Mouse (Mus musculus) limb, embryonic 15.5 days (tissue): ENCODE data around the gene Ccdc102a. TPM values are rescaled to one million over a fixed set of nuclear protein-coding genes. Genes with fewer than 3 reads are reported as not detected.

Source experiments
- ATAC-seq: fragments of 200-750 bp; cut with Nextera tagmentation; 2 replicates; pipeline ENCODE4 v1.8.0; 2017; ENCODE audit warnings: low read depth, moderate TSS enrichment; ENCODE audit not compliant: insufficient number of reproducible peaks, low FRiP score, low TSS enrichment
- H3K27ac ChIP-seq: fragments of 300-500 bp; sonication (generic); 2 replicates; pipeline ENCODE4 v1.5.1; 2015; ENCODE audit warnings: moderate library complexity, mild to moderate bottlenecking, inconsistent platforms
- H3K27me3 ChIP-seq: fragments of 300-500 bp; sonication (generic); 2 replicates; pipeline ENCODE4 v1.6.1; 2015; ENCODE audit warnings: inconsistent platforms
- H3K36me3 ChIP-seq: fragments of 300-500 bp; sonication (generic); 2 replicates; pipeline ENCODE4 v1.6.1; 2015; ENCODE audit warnings: inconsistent platforms
- H3K4me1 ChIP-seq: fragments of 300-500 bp; sonication (generic); 2 replicates; pipeline ENCODE4 v1.6.1; 2015; ENCODE audit warnings: inconsistent platforms
- H3K4me2 ChIP-seq: fragments of 300-500 bp; sonication (generic); 2 replicates; pipeline ENCODE4 v1.6.1; 2015; ENCODE audit warnings: mild to moderate bottlenecking, inconsistent platforms
- H3K4me3 ChIP-seq: fragments of 300-500 bp; sonication (generic); 2 replicates; pipeline ENCODE4 v1.5.1; 2015; ENCODE audit warnings: mild to moderate bottlenecking, inconsistent platforms
- H3K9ac ChIP-seq: fragments of 300-500 bp; sonication (generic); 2 replicates; pipeline ENCODE4 v1.6.1; 2015; ENCODE audit warnings: inconsistent platforms
- H3K9me3 ChIP-seq: fragments of 300-500 bp; sonication (generic); 2 replicates; pipeline ENCODE4 v1.6.1; 2016; ENCODE audit warnings: inconsistent platforms
- WGBS: fragments of 180-500 bp; shearing (Covaris S2); methylation state at CpG from one replicate; pipeline ENCODE4 v1.1.7; 2015; 5-methylcytosine and 5-hydroxymethylcytosine counted together
- polyA plus RNA-seq: library from polyadenylated mRNA; unstranded; fragments of >200 nt; fragmentation: Nextera tagmentation; extraction: Ambion mirVana; gene quantifications from 2 replicates; pipeline ENCODE4 v1.2.1, GENCODE M21; 2015

Ccdc102a gene
- polyA plus RNA-seq, 1 experiment from 2014 or later = 41.8 TPM

- Histone ChIP-seq H3K9me3 (no peaks in the 10 kb centered on the region), H3K27ac (peak overlapping the region; percentile 94), H3K36me3 (peaks cover 10% of the 10 kb centered on the region; the same call in 1 of the 2 replicates), H3K4me2 (peak overlapping the region; percentile 80), H3K9ac (peak overlapping the region; percentile 68), H3K27me3 (peaks cover 9% of the 10 kb centered on the region), H3K4me3 (peak overlapping the region; percentile 87), H3K4me1 (peaks cover 50% of the 10 kb centered on the region)
- ATAC-seq = peak; percentile 93
- under 1% methylated on average over 25 of the region's 27 CpGs for WGBS
These were observed 546 bp downstream of the Ccdc102a start for GRCm38 (mm10) chr8:94917352-94917751.

GRCm38 (mm10) chr8:94916960-94917324 lies 956 bp downstream of the Ccdc102a start:
- peaks cover 14% of the 10 kb centered on the region for H3K36me3 ChIP-seq
- peak overlapping the region; percentile 50; the same call in 1 of the 2 replicates for H3K9ac ChIP-seq
- H3K4me1 ChIP-seq = peaks cover 54% of the 10 kb centered on the region
- H3K9me3 ChIP-seq = no peaks in the 10 kb centered on the region
- peak overlapping the region; percentile 94 for H3K27ac ChIP-seq
- H3K4me2 ChIP-seq = peak overlapping the region; percentile 80
- no peak for ATAC-seq
- H3K27me3 ChIP-seq = peaks cover 9% of the 10 kb centered on the region
- peak overlapping the region; percentile 87 for H3K4me3 ChIP-seq
- WGBS = 3% methylated on average over 10 of the region's 10 CpGs

- 32% methylated on average over 9 of the region's 9 CpGs for WGBS
- peak overlapping the region; percentile 94 for H3K27ac ChIP-seq
These were observed 1.5 kb downstream of the Ccdc102a start for GRCm38 (mm10) chr8:94916311-94916959.

GRCm38 (mm10) chr8:94914701-94915101 lies 3.2 kb downstream of the Ccdc102a start:
- Histone ChIP-seq H3K4me3 (peak overlapping the region; percentile 13), H3K27ac (peak overlapping the region; percentile 59), H3K4me2 (peak overlapping the region; percentile 54), H3K9me3 (no peaks in the 10 kb centered on the region), H3K27me3 (peaks cover 9% of the 10 kb centered on the region), H3K36me3 (peaks cover 37% of the 10 kb centered on the region), H3K9ac (no peak overlapping the region), H3K4me1 (peaks cover 61% of the 10 kb centered on the region)
- 10% methylated on average over 3 of the region's 3 CpGs for WGBS
- ATAC-seq = peak; percentile 59

More at GRCm38 (mm10) chr8:94916311-94916959, 1.5 kb downstream of the Ccdc102a start:
- Histone ChIP-seq H3K4me3 (peak overlapping the region; percentile 87), H3K9ac (0 out of 2 replicates have a peak overlapping the region, but pooled peaks have one; percentile 50), H3K27me3 (peaks cover 9% of the 10 kb centered on the region), H3K9me3 (no peaks in the 10 kb centered on the region), H3K4me2 (peak overlapping the region; percentile 80), H3K4me1 (peaks cover 59% of the 10 kb centered on the region), H3K36me3 (peaks cover 20% of the 10 kb centered on the region)
- ATAC-seq = no peak

- Histone ChIP-seq H3K4me2 (peak overlapping the region; percentile 54; the same call in 1 of the 2 replicates), H3K27ac (no peak overlapping the region), H3K36me3 (peaks cover 41% of the 10 kb centered on the region), H3K9me3 (no peaks in the 10 kb centered on the region), H3K27me3 (peaks cover 9% of the 10 kb centered on the region), H3K4me1 (peaks cover 61% of the 10 kb centered on the region), H3K9ac (no peak overlapping the region), H3K4me3 (no peak overlapping the region)
- WGBS = 51% methylated on average over 6 of the region's 6 CpGs
- no peak for ATAC-seq
These were observed 3.6 kb downstream of the Ccdc102a start for GRCm38 (mm10) chr8:94914256-94914655.

GRCm38 (mm10) chr8:94913061-94913660 lies 4.7 kb downstream of the Ccdc102a start:
- Histone ChIP-seq H3K9ac (no peak overlapping the region), H3K36me3 (peaks cover 51% of the 10 kb centered on the region), H3K4me1 (peaks cover 61% of the 10 kb centered on the region), H3K27me3 (peaks cover 9% of the 10 kb centered on the region), H3K4me2 (peak overlapping the region; percentile 54), H3K27ac (no peak overlapping the region), H3K4me3 (peak overlapping the region; percentile 31), H3K9me3 (no peaks in the 10 kb centered on the region)
- WGBS = 15% methylated on average over 77 of the region's 77 CpGs
- ATAC-seq = no peak

GRCm38 (mm10) chr8:94908847-94909246 lies 9.1 kb downstream of the Ccdc102a start:
- peaks cover 46% of the 10 kb centered on the region for H3K4me1 ChIP-seq
- H3K9ac ChIP-seq = no peak overlapping the region
- peaks cover 9% of the 10 kb centered on the region for H3K27me3 ChIP-seq
- H3K9me3 ChIP-seq = no peaks in the 10 kb centered on the region
- H3K4me2 ChIP-seq = no peak overlapping the region
- no peak overlapping the region for H3K27ac ChIP-seq
- H3K4me3 ChIP-seq = no peak overlapping the region
- peaks cover 92% of the 10 kb centered on the region for H3K36me3 ChIP-seq
- WGBS = 5% methylated on average over 4 of the region's 4 CpGs
- ATAC-seq = no peak

- Histone ChIP-seq H3K4me1 (peaks cover 44% of the 10 kb centered on the region), H3K27ac (no peak overlapping the region), H3K36me3 (peaks cover 93% of the 10 kb centered on the region), H3K4me3 (no peak overlapping the region), H3K4me2 (no peak overlapping the region), H3K9ac (no peak overlapping the region), H3K9me3 (no peaks in the 10 kb centered on the region), H3K27me3 (peaks cover 2% of the 10 kb centered on the region; the same call in 1 of the 2 replicates)
- no peak for ATAC-seq
- WGBS = 80% methylated on average over 18 of the region's 18 CpGs
These were observed 10.2 kb downstream of the Ccdc102a start for GRCm38 (mm10) chr8:94907591-94908300.

- Histone ChIP-seq H3K4me3 (no peak overlapping the region), H3K27me3 (no peaks in the 10 kb centered on the region), H3K9ac (no peak overlapping the region), H3K4me1 (peaks cover 60% of the 10 kb centered on the region), H3K9me3 (no peaks in the 10 kb centered on the region), H3K36me3 (peaks cover 72% of the 10 kb centered on the region), H3K4me2 (no peak overlapping the region), H3K27ac (peak overlapping the region; percentile 6; the same call in 1 of the 2 replicates)
- ATAC-seq = no peak
- WGBS = 51% methylated on average over 12 of the region's 12 CpGs
These were observed 13.3 kb downstream of the Ccdc102a start for GRCm38 (mm10) chr8:94904450-94905175.

- peaks cover 66% of the 10 kb centered on the region for H3K4me1 ChIP-seq
- no peak overlapping the region for H3K4me3 ChIP-seq
- peaks cover 64% of the 10 kb centered on the region for H3K36me3 ChIP-seq
- no peak overlapping the region for H3K9ac ChIP-seq
- no peaks in the 10 kb centered on the region for H3K27me3 ChIP-seq
- H3K4me2 ChIP-seq = no peak overlapping the region
- H3K9me3 ChIP-seq = no peaks in the 10 kb centered on the region
- no peak overlapping the region for H3K27ac ChIP-seq
- ATAC-seq = 0 out of 2 replicates have a peak, but pooled peaks have one; percentile 8
- WGBS = 21% methylated on average over 12 of the region's 12 CpGs
These were observed 14.2 kb downstream of the Ccdc102a start for GRCm38 (mm10) chr8:94903709-94904108.

GRCm38 (mm10) chr8:94901031-94901430 lies 16.9 kb downstream of the Ccdc102a start:
- Histone ChIP-seq H3K4me2 (no peak overlapping the region), H3K4me1 (peaks cover 63% of the 10 kb centered on the region), H3K4me3 (no peak overlapping the region), H3K9me3 (no peaks in the 10 kb centered on the region), H3K27me3 (no peaks in the 10 kb centered on the region), H3K27ac (peak overlapping the region; percentile 47; the same call in 1 of the 2 replicates), H3K36me3 (peaks cover 39% of the 10 kb centered on the region), H3K9ac (no peak overlapping the region)
- ATAC-seq = no peak
- WGBS = 19% methylated on average over 5 of the region's 5 CpGs
